Mouse (Mus musculus) embryonic facial prominence, embryonic 13.5 days (tissue): Measurements from ENCODE around the gene Med13l. TPM values are rescaled to one million over a fixed set of nuclear protein-coding genes. Genes with fewer than 3 reads are reported as not detected.

Experiments used
- ATAC-seq: fragments of 200-750 bp; cut with Nextera tagmentation; 2 replicates; pipeline ENCODE4 v1.8.0; 2017; ENCODE audit warnings: low read depth; ENCODE audit not compliant: insufficient number of reproducible peaks, insufficient read depth, low FRiP score, low TSS enrichment
- H3K27ac ChIP-seq: fragments of 300-500 bp; sonication (generic); 2 replicates; pipeline ENCODE4 v1.5.1; 2015; ENCODE audit warnings: moderate library complexity, mild to moderate bottlenecking, inconsistent platforms
- H3K27me3 ChIP-seq: fragments of 300-500 bp; sonication (generic); 2 replicates; pipeline ENCODE4 v1.6.1; 2015; ENCODE audit warnings: mild to moderate bottlenecking, inconsistent platforms
- H3K36me3 ChIP-seq: fragments of 300-500 bp; sonication (generic); 2 replicates; pipeline ENCODE4 v1.6.1; 2015; ENCODE audit warnings: mild to moderate bottlenecking, inconsistent platforms
- H3K4me1 ChIP-seq: fragments of 300-500 bp; sonication (generic); 2 replicates; pipeline ENCODE4 v1.6.1; 2015; ENCODE audit warnings: inconsistent platforms
- H3K4me2 ChIP-seq: fragments of 300-500 bp; sonication (generic); 2 replicates; pipeline ENCODE4 v1.6.1; 2015; ENCODE audit warnings: moderate library complexity, mild to moderate bottlenecking, inconsistent platforms
- H3K4me3 ChIP-seq: fragments of 300-500 bp; sonication (generic); 2 replicates; pipeline ENCODE4 v1.5.1; 2015; ENCODE audit warnings: mild to moderate bottlenecking, inconsistent platforms
- H3K9ac ChIP-seq: fragments of 300-500 bp; sonication (generic); 2 replicates; pipeline ENCODE4 v1.6.1; 2015; ENCODE audit warnings: mild to moderate bottlenecking, inconsistent platforms
- H3K9me3 ChIP-seq: fragments of 300-500 bp; sonication (generic); 2 replicates; pipeline ENCODE4 v1.6.1; 2016; ENCODE audit warnings: inconsistent platforms
- WGBS: fragments of 180-500 bp; shearing (Covaris S2); methylation state at CpG from one replicate; pipeline ENCODE4 v1.1.7; 2015; ENCODE audit warnings: mixed read lengths; 5-methylcytosine and 5-hydroxymethylcytosine counted together
- polyA plus RNA-seq: library from polyadenylated mRNA; unstranded; fragments of >200 nt; fragmentation: Nextera tagmentation; extraction: Ambion mirVana; gene quantifications from 2 replicates; pipeline ENCODE4 v1.2.1, GENCODE M21; 2015

The Med13l gene
- polyA plus RNA-seq, 1 experiment from 2014 or later = 16.6 TPM

DNA sequence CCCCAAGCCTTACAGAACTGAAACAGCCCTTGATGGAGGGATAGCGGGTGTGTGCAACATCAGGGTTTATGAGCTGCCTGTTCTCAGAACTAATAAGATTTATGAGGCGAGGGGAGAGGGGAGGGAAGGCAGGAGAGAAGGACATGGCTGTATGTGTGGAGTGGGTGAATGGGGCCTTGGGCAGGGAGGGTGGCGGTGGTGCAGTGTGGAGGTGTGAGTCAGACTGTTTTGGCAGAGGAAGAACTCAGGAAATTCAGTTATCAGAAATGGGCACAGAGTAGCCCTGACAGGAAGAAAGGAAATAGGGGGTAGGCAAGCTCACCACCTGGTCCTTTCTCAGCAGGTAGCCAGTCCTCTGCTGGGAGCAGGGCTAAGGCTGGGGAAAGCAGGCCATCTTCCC, 13.8 kb downstream of the Med13l start:
- Histone ChIP-seq H3K27me3 (no peaks in the 10 kb centered on the region), H3K4me2 (no peak overlapping the region), H3K9me3 (no peaks in the 10 kb centered on the region), H3K9ac (no peak overlapping the region), H3K4me1 (peaks cover 47% of the 10 kb centered on the region), H3K36me3 (no peaks in the 10 kb centered on the region), H3K4me3 (no peak overlapping the region), H3K27ac (no peak overlapping the region)
- WGBS = 76% methylated on average over 3 of the region's 3 CpGs
- ATAC-seq = no peak

DNA sequence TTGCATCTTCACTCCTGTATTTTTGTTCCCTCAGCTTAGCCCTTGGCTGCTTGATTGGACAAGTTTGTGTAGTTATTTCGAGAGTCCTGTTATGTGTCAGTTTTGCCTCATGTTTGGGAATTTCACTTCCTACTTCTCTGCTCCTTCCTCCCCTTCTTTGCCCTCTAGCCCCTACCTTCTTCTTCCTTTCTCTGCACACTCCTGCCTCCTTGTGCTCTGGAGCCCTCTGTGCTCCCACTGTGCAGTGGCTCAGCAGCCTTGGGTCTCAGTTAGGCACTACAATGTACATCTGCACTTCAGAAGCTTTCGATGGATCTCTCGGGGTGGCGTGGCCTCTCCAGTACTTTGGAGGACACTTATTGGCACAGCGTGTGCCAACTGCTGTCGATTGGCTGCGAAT, 14.5 kb downstream of the Med13l start:
- H3K4me3 ChIP-seq = no peak overlapping the region
- peaks cover 50% of the 10 kb centered on the region for H3K4me1 ChIP-seq
- H3K27ac ChIP-seq = no peak overlapping the region
- ATAC-seq = no peak
- no peak overlapping the region for H3K9ac ChIP-seq
- H3K4me2 ChIP-seq = no peak overlapping the region
- H3K27me3 ChIP-seq = no peaks in the 10 kb centered on the region
- H3K36me3 ChIP-seq = no peaks in the 10 kb centered on the region
- no peaks in the 10 kb centered on the region for H3K9me3 ChIP-seq
- 75% methylated on average over 7 of the region's 7 CpGs for WGBS

DNA sequence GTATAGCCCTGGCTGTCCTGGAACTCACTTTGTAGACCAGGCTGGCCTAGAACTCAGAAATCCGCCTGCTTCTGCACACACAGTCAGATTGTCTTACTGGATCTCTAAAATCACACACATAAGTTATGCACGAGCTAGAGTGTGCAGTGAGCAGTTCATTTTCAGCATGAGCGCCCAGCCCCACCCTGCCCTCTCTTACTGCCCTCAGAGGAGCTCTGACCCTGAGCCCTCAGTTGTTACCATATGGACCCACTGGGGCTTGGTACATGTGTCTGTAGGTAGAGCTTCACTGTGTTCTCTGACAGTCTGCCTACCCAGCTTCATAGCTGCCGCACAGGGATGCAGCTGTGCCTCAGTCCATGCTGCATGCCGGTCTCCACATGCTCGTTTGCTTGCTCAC, 15.4 kb downstream of the Med13l start:
- H3K4me3 ChIP-seq = no peak overlapping the region
- no peak overlapping the region for H3K4me2 ChIP-seq
- H3K4me1 ChIP-seq = peaks cover 45% of the 10 kb centered on the region
- no peaks in the 10 kb centered on the region for H3K9me3 ChIP-seq
- H3K36me3 ChIP-seq = no peaks in the 10 kb centered on the region
- 65% methylated on average over 6 of the region's 6 CpGs for WGBS
- ATAC-seq = no peak
- H3K27me3 ChIP-seq = no peaks in the 10 kb centered on the region
- H3K9ac ChIP-seq = no peak overlapping the region
- no peak overlapping the region for H3K27ac ChIP-seq

DNA sequence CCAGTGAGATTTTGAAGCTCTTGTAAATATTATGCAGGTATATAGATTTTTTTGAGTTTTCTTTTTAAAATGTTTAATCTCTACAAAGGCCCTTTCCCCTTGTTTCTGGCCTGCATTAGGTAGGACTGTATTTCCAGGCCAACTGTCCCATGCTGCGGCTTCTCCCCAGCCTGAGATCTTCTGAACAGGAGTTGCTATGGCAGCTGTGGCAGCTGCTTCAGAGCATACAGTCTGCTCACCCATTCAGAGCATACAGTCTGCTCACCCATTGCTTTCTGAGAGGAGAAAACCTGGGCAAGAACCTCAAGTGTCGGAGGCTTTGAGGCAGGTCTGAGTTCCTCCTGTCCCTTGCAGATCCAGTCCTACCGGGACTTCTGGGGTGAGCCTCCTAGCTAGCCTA, 16.3 kb downstream of the Med13l start:
- no peaks in the 10 kb centered on the region for H3K36me3 ChIP-seq
- H3K27me3 ChIP-seq = no peaks in the 10 kb centered on the region
- WGBS = 67% methylated on average over 3 of the region's 3 CpGs
- H3K27ac ChIP-seq = no peak overlapping the region
- no peak overlapping the region for H3K4me2 ChIP-seq
- no peak overlapping the region for H3K9ac ChIP-seq
- no peaks in the 10 kb centered on the region for H3K9me3 ChIP-seq
- H3K4me3 ChIP-seq = no peak overlapping the region
- H3K4me1 ChIP-seq = peaks cover 40% of the 10 kb centered on the region
- no peak for ATAC-seq

GRCm38 (mm10) chr5:118585355-118585754, 24.9 kb downstream of the Med13l start:
- Histone ChIP-seq H3K4me2 (no peak overlapping the region), H3K27ac (no peak overlapping the region), H3K9me3 (no peaks in the 10 kb centered on the region), H3K4me3 (no peak overlapping the region), H3K27me3 (no peaks in the 10 kb centered on the region), H3K36me3 (no peaks in the 10 kb centered on the region), H3K4me1 (peaks cover 46% of the 10 kb centered on the region), H3K9ac (no peak overlapping the region)
- WGBS = 56% methylated on average over 4 of the region's 4 CpGs
- ATAC-seq = no peak

- Histone ChIP-seq H3K4me1 (peaks cover 58% of the 10 kb centered on the region), H3K27me3 (no peaks in the 10 kb centered on the region), H3K27ac (no peak overlapping the region), H3K4me3 (no peak overlapping the region), H3K4me2 (no peak overlapping the region), H3K9me3 (no peaks in the 10 kb centered on the region), H3K9ac (no peak overlapping the region), H3K36me3 (no peaks in the 10 kb centered on the region)
- ATAC-seq = no peak
- 24% methylated on average over 6 of the region's 6 CpGs for whole genome bisulfite sequencing
Observed at GRCm38 (mm10) chr5:118586560-118586959, 26.1 kb downstream of the Med13l start.

- Histone ChIP-seq H3K27ac (no peak overlapping the region), H3K27me3 (no peaks in the 10 kb centered on the region), H3K9ac (no peak overlapping the region), H3K4me2 (no peak overlapping the region), H3K4me1 (peaks cover 68% of the 10 kb centered on the region), H3K9me3 (no peaks in the 10 kb centered on the region), H3K4me3 (no peak overlapping the region), H3K36me3 (no peaks in the 10 kb centered on the region)
- WGBS = 76% methylated on average over 6 of the region's 6 CpGs
- ATAC-seq = no peak
Observed at GRCm38 (mm10) chr5:118588381-118588925, 28.0 kb downstream of the Med13l start.

GRCm38 (mm10) chr5:118589186-118589892, 28.9 kb downstream of the Med13l start:
- Histone ChIP-seq H3K36me3 (no peaks in the 10 kb centered on the region), H3K27me3 (no peaks in the 10 kb centered on the region), H3K27ac (no peak overlapping the region), H3K4me1 (peaks cover 64% of the 10 kb centered on the region), H3K9me3 (no peaks in the 10 kb centered on the region), H3K4me2 (no peak overlapping the region), H3K9ac (no peak overlapping the region), H3K4me3 (no peak overlapping the region)
- 67% methylated on average over 11 of the region's 11 CpGs for WGBS
- ATAC-seq = no peak

GRCm38 (mm10) chr5:118590868-118591267, 30.4 kb downstream of the Med13l start:
- H3K9me3 ChIP-seq = no peaks in the 10 kb centered on the region
- no peak overlapping the region for H3K4me3 ChIP-seq
- no peak for ATAC-seq
- no peak overlapping the region for H3K27ac ChIP-seq
- 39% methylated on average over 6 of the region's 6 CpGs for WGBS
- H3K4me2 ChIP-seq = no peak overlapping the region
- no peaks in the 10 kb centered on the region for H3K27me3 ChIP-seq
- no peak overlapping the region; the same call in 1 of the 2 replicates for H3K9ac ChIP-seq
- peaks cover 63% of the 10 kb centered on the region for H3K4me1 ChIP-seq
- no peaks in the 10 kb centered on the region for H3K36me3 ChIP-seq

DNA sequence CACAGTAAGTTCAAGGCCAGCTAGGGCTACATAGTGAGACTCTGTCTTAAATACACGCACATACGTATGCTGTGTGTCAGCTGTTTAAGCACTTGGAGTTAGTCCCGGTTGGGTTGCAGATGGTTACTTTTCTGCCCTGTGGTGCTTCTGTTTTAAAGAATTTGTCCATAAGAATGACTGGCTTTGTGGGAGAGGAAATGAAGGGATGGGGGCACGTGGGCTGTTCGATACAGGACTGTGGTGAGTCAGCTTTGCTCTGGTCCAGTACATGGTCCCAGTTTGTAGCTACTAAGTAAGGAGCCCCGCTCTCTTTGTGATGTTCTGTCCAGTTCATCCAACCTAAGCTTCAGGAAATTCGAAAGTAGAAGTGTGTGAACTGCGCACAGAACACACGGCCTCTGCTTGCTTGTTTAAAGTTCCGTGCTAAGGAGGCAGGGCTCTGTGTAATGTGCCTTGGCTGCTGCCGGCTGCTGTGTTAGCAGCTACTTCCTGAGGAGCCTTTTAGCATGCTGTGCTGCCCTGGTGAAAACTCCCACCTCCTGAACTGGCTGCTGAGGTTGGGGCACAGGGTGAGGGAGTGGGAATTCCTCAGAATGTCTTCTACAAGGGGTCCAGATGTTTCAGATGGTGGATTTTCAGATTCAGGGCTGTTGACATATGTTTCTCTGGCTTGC, 31.5 kb downstream of the Med13l start:
- 29% methylated on average over 11 of the region's 11 CpGs for WGBS
- no peak overlapping the region; the same call in 1 of the 2 replicates for H3K27ac ChIP-seq
- no peaks in the 10 kb centered on the region for H3K9me3 ChIP-seq
- H3K36me3 ChIP-seq = no peaks in the 10 kb centered on the region
- H3K4me1 ChIP-seq = peaks cover 64% of the 10 kb centered on the region
- ATAC-seq = no peak
- H3K4me2 ChIP-seq = peak overlapping the region; percentile 26
- no peaks in the 10 kb centered on the region for H3K27me3 ChIP-seq
- no peak overlapping the region for H3K9ac ChIP-seq
- H3K4me3 ChIP-seq = no peak overlapping the region

DNA sequence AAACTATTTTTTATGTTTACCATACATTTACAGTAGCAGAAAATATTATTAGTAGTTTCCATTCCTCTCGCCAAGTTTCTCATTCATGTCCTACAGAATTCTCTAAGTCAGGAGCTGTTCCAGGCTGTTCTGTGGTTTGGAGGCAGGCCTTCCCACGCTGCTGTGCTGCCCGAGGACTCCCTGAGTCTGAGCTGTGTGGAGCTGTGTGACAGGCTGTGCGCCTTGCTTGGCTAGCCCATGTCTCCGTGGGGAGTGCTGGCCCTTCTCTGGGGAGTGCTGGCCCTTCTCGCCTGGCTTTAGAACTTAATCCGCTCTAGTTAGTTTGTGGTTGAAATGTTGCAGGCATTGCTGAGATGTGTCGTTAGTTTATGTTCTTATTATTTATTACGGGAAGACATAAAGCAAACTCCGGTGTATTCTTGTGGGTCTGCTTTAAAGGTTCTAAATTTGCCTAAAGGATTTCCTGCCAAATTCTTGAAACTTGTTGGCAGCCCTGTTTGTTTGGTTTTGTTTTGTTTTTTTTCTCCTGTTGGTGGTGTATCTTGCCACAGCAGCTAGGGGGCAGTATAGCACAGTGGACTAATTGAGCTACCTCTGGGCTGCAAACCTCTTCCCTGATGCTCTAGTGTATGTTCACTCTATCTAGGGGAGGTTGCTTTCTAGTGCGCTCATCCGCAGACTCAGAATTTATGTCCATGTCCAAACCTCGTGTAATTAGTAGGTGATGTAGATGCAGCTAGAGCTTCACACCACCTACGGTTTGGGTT, 34.2 kb downstream of the Med13l start:
- 64% methylated on average over 14 of the region's 14 CpGs for WGBS
- H3K4me2 ChIP-seq = no peak overlapping the region
- ATAC-seq = no peak
- H3K4me3 ChIP-seq = no peak overlapping the region
- H3K9me3 ChIP-seq = no peaks in the 10 kb centered on the region
- H3K36me3 ChIP-seq = no peaks in the 10 kb centered on the region
- peaks cover 59% of the 10 kb centered on the region for H3K4me1 ChIP-seq
- no peak overlapping the region for H3K27ac ChIP-seq
- no peaks in the 10 kb centered on the region for H3K27me3 ChIP-seq
- no peak overlapping the region for H3K9ac ChIP-seq
